ENCODE assay signal across 13 mouse cellular contexts in the genomic region with DNA sequence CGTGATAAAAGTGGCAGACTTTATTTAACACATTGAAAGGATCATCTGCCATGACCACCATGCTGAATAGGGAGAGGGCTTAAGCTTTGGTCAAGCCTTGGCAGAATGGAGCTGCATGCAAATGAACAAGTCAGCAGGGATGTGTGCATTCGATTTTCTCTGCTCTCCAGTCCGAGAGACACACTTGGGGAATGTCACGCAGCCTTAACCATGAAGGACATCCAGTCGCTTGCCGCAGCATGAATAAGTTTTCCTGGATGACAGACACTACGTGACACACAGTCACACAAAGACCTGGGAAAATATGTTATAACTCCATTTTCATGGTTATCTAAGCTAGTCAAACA.
"Had no signal": no experiment of that assay in that cellular context is flagged by ENCODE, and none has a peak within 500 bp of the region (broad histone marks: within the 10 kb centered on the region; RNA-seq: fewer than 3 reads in every experiment).

No protein-coding gene starts in this region.

- H3K27ac ChIP-seq: left cerebral cortex, adult 2 months; liver, embryonic 15.5 days; neural tube, embryonic 13.5 days had no signal

- H3K9me3 ChIP-seq: liver, embryonic 15.5 days; neural tube, embryonic 13.5 days had no signal

- H3K9ac ChIP-seq: liver, embryonic 15.5 days; neural tube, embryonic 13.5 days had no signal

- H3K4me3 ChIP-seq: left cerebral cortex, adult 2 months; liver, embryonic 15.5 days; myocyte; neural tube, embryonic 13.5 days had no signal

- H3K4me2 ChIP-seq: liver, embryonic 15.5 days; neural tube, embryonic 13.5 days had no signal

- H3K27me3 ChIP-seq: liver, embryonic 15.5 days; neural tube, embryonic 13.5 days had no signal

- DNase-seq: kidney, adult 2 months; kidney, postnatal 10 days; kidney, postnatal 36 days; layer of hippocampus, postnatal 36 days; lung, adult 2 months; lung, postnatal 14 days; retina, postnatal 1 day; thymus, adult 18-20 months had no signal

- H3K36me3 ChIP-seq: liver, embryonic 15.5 days; neural tube, embryonic 13.5 days had no signal

- ATAC-seq: intestine, postnatal 0 days had no signal

- H3K4me1 ChIP-seq: liver, embryonic 15.5 days had no signal
